Mouse (Mus musculus) CH12.LX (cell line): Measurements from ENCODE around the gene Ttll5. TPM values are rescaled to one million over a fixed set of nuclear protein-coding genes. Genes with fewer than 3 reads are reported as not detected.

Experiments
- DNase-seq: peaks from one replicate; pipeline ENCODE4 v3.0.0-alpha.2; 2013; ENCODE audit errors: extremely low read depth
- H3K27ac ChIP-seq: 2 replicates; pipeline ENCODE4 v1.5.1; 2012; ENCODE audit warnings: low read depth, mild to moderate bottlenecking, control low read depth, moderate library complexity; ENCODE audit not compliant: insufficient read depth
- H3K27me3 ChIP-seq: replicated peaks from 2 replicates; pipeline ENCODE3; 2012; ENCODE audit warnings: inconsistent platforms
- H3K36me3 ChIP-seq, 2 experiments: replicated peaks in 1 of 2; 2 replicates each; pipeline versions ENCODE3 to v1.6.1; 2012; ENCODE audit warnings: inconsistent platforms in 1 of 2, low read length in 1 of 2, mild to moderate bottlenecking in 1 of 2, mixed read lengths in 1 of 2, moderate library complexity in 1 of 2; ENCODE audit not compliant: control insufficient read depth in 1 of 2, insufficient read depth in 1 of 2
- H3K4me1 ChIP-seq, 2 experiments: 2 replicates each; pipeline ENCODE4 v1.6.1; 2012; ENCODE audit warnings: inconsistent platforms in 1 of 2, moderate library complexity in 1 of 2; ENCODE audit not compliant: insufficient read depth in 2 of 2, control insufficient read depth in 1 of 2
- H3K4me2 ChIP-seq: 2 replicates; pipeline ENCODE4 v1.6.1; 2012; ENCODE audit warnings: low read depth, mild to moderate bottlenecking, control low read depth; ENCODE audit not compliant: poor library complexity, insufficient read depth, severe bottlenecking
- H3K4me3 ChIP-seq, 3 experiments: fragments of 150-350 bp in 1 of 3; sonication (generic) in 1 of 3; replicated peaks in 1 of 3; 2 replicates each; pipeline versions ENCODE3 to v1.5.1; 2011 to 2012; ENCODE audit warnings: low read depth in 2 of 3, low read length in 2 of 3, mild to moderate bottlenecking in 2 of 3, moderate library complexity in 2 of 3, control low read depth in 1 of 3, improper control_type of control experiment in 1 of 3, inconsistent platforms in 1 of 3, mixed read lengths in 1 of 3; ENCODE audit not compliant: poor library complexity in 1 of 3
- H3K79me2 ChIP-seq: replicated peaks from 2 replicates; pipeline ENCODE4 v1.6.1; 2012; ENCODE audit warnings: mild to moderate bottlenecking, moderate library complexity; ENCODE audit not compliant: control insufficient read depth, poor library complexity, insufficient read depth, severe bottlenecking; ENCODE audit errors: extremely low read depth
- H3K9ac ChIP-seq: 2 replicates; pipeline ENCODE4 v1.6.1; 2012; ENCODE audit warnings: low read depth, mild to moderate bottlenecking, control low read depth, moderate library complexity; ENCODE audit not compliant: insufficient read depth
- H3K9me3 ChIP-seq: replicated peaks from 2 replicates; pipeline ENCODE3; 2012; ENCODE audit warnings: low read length, inconsistent platforms, mixed read lengths
- BHLHE40 ChIP-seq: IDR thresholded peaks from 2 replicates; pipeline ENCODE4 v1.6.1; 2011; ENCODE audit warnings: mild to moderate bottlenecking, low read depth, low read length, improper control_type of control experiment
- CTCF ChIP-seq, 2 experiments: IDR thresholded peaks in 1 of 2; conservative IDR thresholded peaks in 1 of 2; 2 replicates each; pipeline ENCODE4 v1.5.1; 2011 to 2012; ENCODE audit warnings: low read depth in 2 of 2, low read length in 2 of 2, improper control_type of control experiment in 1 of 2, inconsistent platforms in 1 of 2, mild to moderate bottlenecking in 1 of 2, moderate library complexity in 1 of 2
- EP300 ChIP-seq: IDR thresholded peaks from 2 replicates; pipeline ENCODE4 v1.6.1; 2011; ENCODE audit warnings: low read length, improper control_type of control experiment
- ETS1 ChIP-seq: conservative IDR thresholded peaks from 2 replicates; pipeline ENCODE4 v1.6.1; 2012; ENCODE audit warnings: low read depth, mild to moderate bottlenecking, inconsistent platforms, low read length, improper control_type of control experiment, moderate library complexity
- GABPA ChIP-seq: IDR thresholded peaks from 2 replicates; pipeline ENCODE4 v1.6.1; 2012; ENCODE audit warnings: low read depth, low read length, improper control_type of control experiment, inconsistent platforms; ENCODE audit not compliant: insufficient replicate concordance
- IRF4 ChIP-seq: IDR thresholded peaks from 2 replicates; pipeline ENCODE4 v1.6.1; 2014; ENCODE audit warnings: low read depth, mild to moderate bottlenecking, inconsistent platforms, low read length, improper control_type of control experiment
- MAFK ChIP-seq: IDR thresholded peaks from 2 replicates; pipeline ENCODE4 v1.6.1; 2011; ENCODE audit warnings: low read length, improper control_type of control experiment; ENCODE audit not compliant: insufficient replicate concordance
- MXI1 ChIP-seq: IDR thresholded peaks from 2 replicates; pipeline ENCODE4 v1.6.1; 2011; ENCODE audit warnings: mild to moderate bottlenecking, low read depth, low read length, improper control_type of control experiment
- MYC ChIP-seq: IDR thresholded peaks from 2 replicates; pipeline ENCODE4 v1.6.1; 2011; ENCODE audit warnings: low read depth, mild to moderate bottlenecking, improper control_type of control experiment, low read length
- NELFE ChIP-seq: IDR thresholded peaks from 2 replicates; pipeline ENCODE4 v1.6.1; 2011; ENCODE audit warnings: low read depth, low read length, improper control_type of control experiment
- NRF1 ChIP-seq: IDR thresholded peaks from 2 replicates; pipeline ENCODE4 v1.6.1; 2014; ENCODE audit warnings: low read depth, mild to moderate bottlenecking, inconsistent platforms, low read length, improper control_type of control experiment, moderate library complexity
- POLR2AphosphoS2 ChIP-seq: IDR thresholded peaks from 2 replicates; pipeline ENCODE4 v1.6.1; 2011; ENCODE audit warnings: low read depth, low read length, improper control_type of control experiment
- SMC3 ChIP-seq: IDR thresholded peaks from 2 replicates; pipeline ENCODE4 v1.6.1; 2011; ENCODE audit warnings: low read depth, low read length, improper control_type of control experiment
- TBP ChIP-seq: conservative IDR thresholded peaks from 2 replicates; pipeline ENCODE4 v1.6.1; 2011; ENCODE audit warnings: low read depth, low read length, improper control_type of control experiment
- ZKSCAN1 ChIP-seq: IDR thresholded peaks from 2 replicates; pipeline ENCODE4 v1.6.1; 2012; ENCODE audit warnings: low read depth, inconsistent platforms, low read length, improper control_type of control experiment, borderline replicate concordance
- ZMIZ1 ChIP-seq: IDR thresholded peaks from 2 replicates; pipeline ENCODE4 v1.6.1; 2012; ENCODE audit warnings: low read depth, mild to moderate bottlenecking, inconsistent platforms, low read length, improper control_type of control experiment
- ZNF384 ChIP-seq: IDR thresholded peaks from 2 replicates; pipeline ENCODE4 v1.6.1; 2012; ENCODE audit warnings: low read depth, low read length, improper control_type of control experiment, inconsistent platforms
- dilution Hi-C: fragments of 300-500 bp; cut with MboI; formaldehyde crosslinking; loops from 2 replicates; pipeline ENCODE4 v1.14.3; 2020; ENCODE audit warnings: low sequenced_read_pairs; ENCODE audit not compliant: extremely low pct_unique_long_range_greater_than_20kb, extremely low pct_ligation_motif_present
- in situ Hi-C: fragments of 300-500 bp; cut with MboI; formaldehyde crosslinking; loops from 3 replicates; pipeline ENCODE4 v1.14.3; 2019; ENCODE audit warnings: low sequenced_read_pairs, low pct_ligation_motif_present, low pct_unique_long_range_greater_than_20kb, mixed read lengths
- polyA plus RNA-seq: library from polyadenylated mRNA; unstranded; fragments of >175 nt; gene quantifications from 2 replicates; pipeline ENCODE4 v1.2.1, GENCODE M21; 2012; ENCODE audit warnings: low read depth; ENCODE audit not compliant: insufficient read length
- total RNA-seq, 2 experiments: library from RNA; depleted of rRNA; stranded (reverse); fragments of 300-350 nt in 1 of 2; fragments of >200 nt in 1 of 2; gene quantifications; 2 replicates each; pipeline ENCODE4 v1.2.3; 2012 to 2014

Gene Ttll5
- total and polyA plus RNA-seq, 3 experiments = 5.7 to 14.0 (median 8.7) TPM

GRCm38 (mm10) chr12:85969571-85969970 is 145.1 kb downstream of the Ttll5 start:
- dilution Hi-C loops (no loop called here), in situ Hi-C loops (no loop called here)
- TF ChIP-seq ZNF384 (no peak), BHLHE40 (no peak), MYC (no peak)
- TF ChIP-seq, all 38 proteins: peak for 0
- no peak overlapping the region for H3K9ac ChIP-seq
- peaks cover 0 to 9% of the 10 kb centered on the region in 2 experiments for H3K36me3 ChIP-seq
- H3K4me2 ChIP-seq = no peak overlapping the region
- H3K27ac ChIP-seq = no peak overlapping the region
- no peak overlapping the region for H3K4me3 ChIP-seq
- DNase-seq = no peak
- no peaks in the 10 kb centered on the region for H3K79me2 ChIP-seq
- H3K27me3 ChIP-seq = no peaks in the 10 kb centered on the region
- H3K4me1 ChIP-seq = peaks cover 5 to 24% of the 10 kb centered on the region in 2 experiments
- no peaks in the 10 kb centered on the region for H3K9me3 ChIP-seq

DNA sequence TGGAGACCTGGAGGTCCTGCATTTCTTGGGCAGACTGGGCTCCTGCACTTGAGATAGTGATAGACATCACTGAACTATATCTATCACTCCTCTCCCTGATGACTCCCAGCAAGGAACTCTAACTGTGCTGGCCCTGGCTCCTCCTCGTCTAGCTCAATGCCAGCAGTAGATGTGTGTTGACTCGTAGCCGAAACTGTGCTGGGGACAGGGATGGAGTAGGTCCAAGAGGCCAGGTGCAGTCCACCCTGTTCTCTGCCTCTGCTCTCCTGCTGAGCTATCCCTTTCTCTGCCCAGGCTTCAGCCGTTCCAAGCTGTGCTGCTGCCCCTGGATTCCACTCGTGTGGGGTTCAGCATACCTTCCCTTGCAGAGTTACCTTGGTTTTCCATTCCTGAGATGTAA is 145.7 kb downstream of the Ttll5 start:
- Histone ChIP-seq H3K4me1 (peaks cover 5 to 27% of the 10 kb centered on the region in 2 experiments), H3K4me3 (no peak overlapping the region), H3K27me3 (no peaks in the 10 kb centered on the region), H3K9ac (no peak overlapping the region), H3K79me2 (no peaks in the 10 kb centered on the region), H3K9me3 (no peaks in the 10 kb centered on the region), H3K36me3 (peaks cover 0 to 9% of the 10 kb centered on the region in 2 experiments), H3K27ac (no peak overlapping the region), H3K4me2 (no peak overlapping the region)
- TF ChIP-seq ZKSCAN1 (no peak), CTCF (conservative IDR thresholded peaks at IDR 0.05 in 1 of 2, IDR thresholded peaks at IDR 0.05 in 1 of 2; ENCODE audit: low read depth in 2 of 2, low read length in 2 of 2) (no peak), NRF1 (no peak), NELFE (no peak), GABPA (no peak), ZNF384 (no peak), MXI1 (no peak), ETS1 (no peak), TBP (no peak)
- dilution Hi-C loops (no loop called here), in situ Hi-C loops (no loop called here)
- no peak for DNase-seq

GRCm38 (mm10) chr12:85970803-85971202 is 146.3 kb downstream of the Ttll5 start:
- Histone ChIP-seq H3K79me2 (no peaks in the 10 kb centered on the region), H3K4me2 (no peak overlapping the region), H3K27me3 (no peaks in the 10 kb centered on the region), H3K9me3 (no peaks in the 10 kb centered on the region), H3K4me1 (peaks cover 5 to 27% of the 10 kb centered on the region in 2 experiments), H3K4me3 (no peak overlapping the region), H3K9ac (no peak overlapping the region), H3K27ac (no peak overlapping the region), H3K36me3 (peaks cover 0 to 11% of the 10 kb centered on the region in 2 experiments)
- TF ChIP-seq SMC3 = no peak
- TF ChIP-seq ZMIZ1 = no peak
- no peak for TF ChIP-seq IRF4
- no peak for TF ChIP-seq MAFK
- TF ChIP-seq MXI1 = no peak
- TF ChIP-seq EP300 = no peak
- TF ChIP-seq POLR2AphosphoS2 = no peak
- TF ChIP-seq CTCF (conservative IDR thresholded peaks at IDR 0.05 in 1 of 2, IDR thresholded peaks at IDR 0.05 in 1 of 2; ENCODE audit: low read depth in 2 of 2, low read length in 2 of 2) = no peak
- dilution Hi-C loops = no loop called here
- no peak for DNase-seq
- in situ Hi-C loops = no loop called here
